ENCODE assay signal across 19 mouse cellular contexts in genomic region chr5:105480561-105480960, GRCm38 (mm10). TPM values are rescaled to one million over a fixed set of nuclear protein-coding genes. Genes with fewer than 3 reads are reported as not detected.
DNase-seq lines count a peak whose midpoint lies in the region; TF ChIP-seq lines count a peak whose summit lies in the region.
"Had no signal": no experiment of that assay in that cellular context is flagged by ENCODE, and none has a peak within 500 bp of the region (broad histone marks: within the 10 kb centered on the region; RNA-seq: fewer than 3 reads in every experiment).

No protein-coding gene starts in this region.

- peaks cover 12% of the 10 kb centered on the region for H3K4me1 ChIP-seq in testis, adult 2 months (ENCODE audit: control insufficient read depth, insufficient read depth, low read length)
- H3K4me1 ChIP-seq: embryonic facial prominence, embryonic 10.5 days; embryonic facial prominence, embryonic 12.5 days; forebrain, embryonic 13.5 days had no signal

- DNase-seq in testis, postnatal 10 days (ENCODE audit: low spot score): no peak
- peak; percentile 53 for DNase-seq in R1 (ENCODE audit: low read depth, low spot score)
- no peak for DNase-seq in gastrocnemius, postnatal 4 days (ENCODE audit: low spot score in 2 of 2)
- DNase-seq in left cerebral cortex, adult 18-20 months (ENCODE audit: low spot score in 2 of 2): no peak
- DNase-seq: adrenal gland, adult 2 months; adrenal gland, postnatal 10 days; adrenal gland, postnatal 25 days; cerebellum, adult 11 months; cerebellum, adult 2 months; cerebellum, adult 9-10 months; cerebellum, postnatal 10 days; cerebellum, postnatal 25 days; forebrain, postnatal 0 days had no signal

- TF ChIP-seq CTCF in testis, adult 2 months (IDR thresholded peaks at IDR 0.05; ENCODE audit: control insufficient read depth, insufficient read depth, insufficient replicate concordance, low read depth, low read length): no peak

- no peaks in the 10 kb centered on the region for H3K36me3 ChIP-seq in testis, adult 2 months (ENCODE audit: control insufficient read depth, insufficient read depth, low read length)

- H3K27me3 ChIP-seq in testis, adult 2 months (ENCODE audit: control insufficient read depth, insufficient read depth, low read length): no peaks in the 10 kb centered on the region
- H3K27me3 ChIP-seq: embryonic facial prominence, embryonic 12.5 days; forebrain, embryonic 13.5 days; forebrain, embryonic 15.5 days; Patski had no signal

- no peak overlapping the region for H3K27ac ChIP-seq in testis, adult 2 months (ENCODE audit: control insufficient read depth, insufficient read depth, low read depth, low read length)
- H3K27ac ChIP-seq: embryonic facial prominence, embryonic 10.5 days; embryonic facial prominence, embryonic 12.5 days; forebrain, embryonic 13.5 days; forebrain, embryonic 15.5 days had no signal

- TF ChIP-seq POLR2A in testis, adult 2 months (IDR thresholded peaks at IDR 0.05; ENCODE audit: control insufficient read depth, low read depth, low read length): no peak

- peak overlapping the region; percentile 80 for H3K4me3 ChIP-seq in testis, adult 2 months (ENCODE audit: control insufficient read depth, low read depth, low read length)
- H3K4me3 ChIP-seq: embryonic facial prominence, embryonic 10.5 days; embryonic facial prominence, embryonic 12.5 days; forebrain, embryonic 13.5 days; forebrain, embryonic 15.5 days had no signal

RNA-seq across cellular contexts. Expression of gene Lrrc8c, which starts 38.6 kb away (rescaled TPM):
- 13.0 and 14.7 TPM in 2 replicates for polyA plus RNA-seq in testis, adult 2 months (2012; rRNA removed)
- 10 to 100 TPM; 20.8 to 21.4 TPM for total RNA-seq in gastrocnemius, postnatal 4 days (2021)
- total RNA-seq in left cerebral cortex, adult 18-20 months (2021): 10 to 100 TPM; 30.7 to 31.0 TPM
